Mouse (Mus musculus): ENCODE data around the gene Hist1h2be.
A peak's percentile ranks its signal among the peaks of the same experiment; 100 is the strongest.
"Not testable (repeated sequence)": the region's sequence is repeated elsewhere in the genome, so short reads cannot be mapped to it uniquely, and the experiment has no call there.

The Hist1h2be gene

DNA sequence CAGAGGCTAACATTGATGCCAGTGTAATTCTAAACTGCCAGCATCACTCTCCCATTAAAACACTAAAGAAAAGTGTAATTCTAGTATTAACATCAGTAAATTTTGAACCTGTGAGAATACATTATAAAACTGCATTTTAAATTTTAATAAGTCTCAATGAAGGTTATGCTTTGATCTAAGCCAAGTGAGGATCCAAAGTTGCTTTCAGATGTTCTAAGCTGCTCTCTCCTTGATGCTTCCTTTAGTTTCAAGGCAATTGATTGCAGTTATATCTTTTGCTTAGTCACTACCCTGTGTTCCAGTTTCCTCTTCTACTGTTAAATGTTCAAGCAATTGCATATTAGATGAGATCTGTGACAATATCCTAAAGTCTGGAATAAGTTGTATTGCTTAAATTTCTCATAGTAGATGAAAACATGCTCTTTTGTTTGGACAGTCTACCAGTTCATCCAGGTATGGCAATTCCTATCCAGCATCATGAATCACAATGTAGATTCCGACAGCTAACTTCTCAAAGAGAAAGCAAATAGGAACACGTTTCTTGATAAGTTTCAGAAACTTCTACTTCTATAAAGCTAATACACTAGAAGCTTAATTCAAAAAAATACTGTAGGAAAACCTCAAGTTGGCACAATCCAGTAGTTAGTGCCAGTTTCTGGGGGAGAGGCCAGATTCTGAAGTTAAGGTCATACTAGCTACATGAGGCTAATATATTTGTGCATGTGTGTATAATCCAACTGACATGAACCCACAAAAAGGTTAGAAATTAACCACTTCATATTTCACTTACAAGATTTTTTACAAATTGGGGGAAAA is 48.5 kb downstream of the Hist1h2be start:
- DNase-seq, result no peak

DNA sequence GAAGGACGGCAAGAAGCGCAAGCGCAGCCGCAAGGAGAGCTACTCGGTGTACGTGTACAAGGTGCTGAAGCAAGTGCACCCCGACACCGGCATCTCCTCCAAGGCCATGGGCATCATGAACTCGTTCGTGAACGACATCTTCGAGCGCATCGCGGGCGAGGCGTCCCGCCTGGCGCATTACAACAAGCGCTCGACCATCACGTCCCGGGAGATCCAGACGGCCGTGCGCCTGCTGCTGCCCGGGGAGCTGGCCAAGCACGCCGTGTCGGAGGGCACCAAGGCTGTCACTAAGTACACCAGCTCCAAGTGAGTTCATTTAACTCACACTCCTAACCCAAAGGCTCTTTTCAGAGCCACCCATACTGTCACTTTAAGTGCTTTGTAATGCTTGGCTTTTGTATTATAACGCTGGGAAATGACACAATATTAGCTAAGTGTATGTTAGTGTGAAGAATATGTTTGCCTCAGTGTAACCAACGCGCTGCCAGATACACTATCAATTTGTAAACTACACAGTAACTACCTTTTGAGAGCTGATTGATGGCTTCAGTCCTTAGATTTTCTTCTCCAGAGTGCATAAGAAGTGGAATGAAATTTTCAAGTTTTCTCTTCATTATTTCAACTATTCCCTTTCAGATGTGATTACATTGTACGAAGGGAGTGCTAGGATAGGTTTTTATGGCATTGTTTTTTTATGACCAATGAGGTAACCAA is 49.3 kb downstream of the Hist1h2be start:
- peak; percentile 64 for DNase-seq

DNA sequence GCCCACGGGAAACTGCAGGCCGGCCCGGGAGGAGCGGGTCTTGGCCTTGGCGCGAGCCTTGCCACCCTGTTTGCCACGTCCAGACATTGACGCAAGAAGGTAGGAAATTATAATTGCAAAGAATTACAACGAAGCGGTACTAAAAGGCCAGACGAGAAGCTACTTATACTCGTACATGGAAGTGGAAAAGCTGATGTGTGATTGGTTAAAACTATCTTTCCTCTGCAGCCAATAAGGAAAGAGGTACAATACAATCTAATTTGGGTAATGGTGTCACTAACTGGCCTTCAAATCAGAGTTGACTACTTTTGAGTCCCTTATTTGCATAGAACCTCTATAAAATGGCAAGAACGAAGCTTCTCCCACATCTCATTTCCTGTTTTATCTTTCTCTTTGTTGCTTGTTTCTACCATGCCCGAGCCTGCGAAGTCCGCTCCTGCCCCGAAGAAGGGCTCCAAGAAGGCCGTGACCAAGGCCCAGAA is 49.9 kb downstream of the Hist1h2be start, which contains the start of the genes Hist1h2ae and Hist1h2bg:
Gene Hist1h2ae (minus strand): TSS at position 199 of the 482 bp plus-strand sequence.
Gene Hist1h2bg (plus strand): TSS at position 375 of the 482 bp plus-strand sequence.
- DNase-seq, result peak; percentile 97

DNA sequence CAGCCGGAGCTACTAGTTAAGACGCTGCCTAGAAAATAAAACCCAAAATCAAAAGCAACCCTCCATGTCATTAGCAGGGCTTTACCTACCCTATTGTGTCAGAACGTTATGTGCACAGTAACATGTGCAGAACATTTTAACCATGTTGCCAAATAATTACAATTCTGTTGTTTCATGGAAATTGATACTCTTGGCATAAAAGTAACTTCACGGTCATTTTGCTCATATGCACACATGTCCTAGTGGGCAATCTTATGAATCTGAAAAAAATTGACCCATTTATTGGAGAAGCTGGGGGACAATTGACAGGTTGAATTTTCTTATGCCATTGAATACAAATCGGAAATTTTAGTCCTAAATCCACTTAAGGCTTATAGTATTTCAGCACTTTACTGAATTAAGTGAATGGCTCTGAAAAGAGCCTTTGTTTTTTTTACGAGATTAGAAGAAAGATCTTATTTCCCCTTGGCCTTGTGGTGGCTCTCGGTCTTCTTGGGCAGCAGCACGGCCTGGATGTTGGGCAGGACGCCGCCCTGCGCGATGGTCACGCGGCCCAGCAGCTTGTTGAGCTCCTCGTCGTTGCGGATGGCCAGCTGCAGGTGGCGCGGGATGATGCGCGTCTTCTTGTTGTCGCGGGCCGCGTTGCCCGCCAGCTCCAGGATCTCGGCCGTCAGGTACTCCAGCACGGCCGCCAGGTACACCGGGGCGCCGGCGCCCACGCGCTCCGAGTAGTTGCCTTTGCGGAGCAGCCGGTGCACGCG is 50.5 kb downstream of the Hist1h2be start:
- DNase-seq, result peak; percentile 36

DNA sequence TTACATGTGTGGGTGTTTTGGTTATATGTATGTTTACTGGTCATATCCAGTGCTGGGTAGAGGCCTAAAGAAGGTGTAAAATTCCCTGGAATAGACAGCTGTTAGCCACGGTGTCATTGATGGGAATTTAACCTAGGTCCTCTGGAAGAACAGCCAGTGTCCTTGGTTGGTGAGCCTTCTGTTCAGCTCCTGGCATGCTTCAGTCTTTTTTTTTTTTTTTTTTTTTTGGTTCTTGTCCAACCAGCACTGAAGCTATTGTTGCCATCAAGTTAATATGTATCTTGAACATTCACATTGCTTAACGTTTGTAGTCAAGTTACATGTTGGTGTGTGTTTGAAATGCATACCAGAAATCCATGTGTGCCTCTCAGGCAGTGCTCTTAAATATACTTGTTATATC is 56.4 kb downstream of the Hist1h2be start:
- DNase-seq, result no peak

DNA sequence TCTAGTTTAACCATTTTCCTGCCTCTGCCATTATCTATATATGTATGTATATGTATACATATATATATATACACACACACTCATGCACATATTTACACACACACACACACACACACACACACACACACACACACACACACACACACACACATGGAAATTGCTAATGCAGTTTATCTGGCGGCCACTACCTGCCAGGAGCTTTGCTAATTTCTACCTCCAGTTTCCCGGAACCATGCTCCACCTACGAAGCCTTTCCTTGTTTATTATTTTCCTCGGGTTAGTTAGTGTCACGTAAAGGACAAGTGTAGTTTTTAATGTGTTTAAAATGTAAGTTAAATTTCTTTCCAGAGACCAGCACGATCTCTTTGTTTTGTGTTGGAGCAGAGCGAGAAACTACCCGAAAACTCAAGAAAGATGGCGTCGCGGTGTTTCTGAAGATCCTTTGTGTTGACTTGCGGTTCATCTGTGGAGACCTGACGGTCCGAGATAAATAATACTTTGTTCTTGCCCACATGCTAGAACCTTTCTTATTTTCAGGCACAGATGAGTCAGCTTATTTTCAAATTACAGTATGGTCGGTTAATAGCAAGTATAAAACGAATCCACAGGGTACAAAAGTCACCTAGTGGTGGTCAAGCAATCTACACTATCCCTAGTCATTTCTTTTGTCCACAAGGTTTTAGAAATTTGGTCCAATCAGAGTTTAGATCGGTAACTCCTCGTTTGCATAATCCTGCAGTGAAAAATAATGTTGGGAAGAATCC is 58.0 kb downstream of the Hist1h2be start:
- peak; percentile 91 for DNase-seq

DNA sequence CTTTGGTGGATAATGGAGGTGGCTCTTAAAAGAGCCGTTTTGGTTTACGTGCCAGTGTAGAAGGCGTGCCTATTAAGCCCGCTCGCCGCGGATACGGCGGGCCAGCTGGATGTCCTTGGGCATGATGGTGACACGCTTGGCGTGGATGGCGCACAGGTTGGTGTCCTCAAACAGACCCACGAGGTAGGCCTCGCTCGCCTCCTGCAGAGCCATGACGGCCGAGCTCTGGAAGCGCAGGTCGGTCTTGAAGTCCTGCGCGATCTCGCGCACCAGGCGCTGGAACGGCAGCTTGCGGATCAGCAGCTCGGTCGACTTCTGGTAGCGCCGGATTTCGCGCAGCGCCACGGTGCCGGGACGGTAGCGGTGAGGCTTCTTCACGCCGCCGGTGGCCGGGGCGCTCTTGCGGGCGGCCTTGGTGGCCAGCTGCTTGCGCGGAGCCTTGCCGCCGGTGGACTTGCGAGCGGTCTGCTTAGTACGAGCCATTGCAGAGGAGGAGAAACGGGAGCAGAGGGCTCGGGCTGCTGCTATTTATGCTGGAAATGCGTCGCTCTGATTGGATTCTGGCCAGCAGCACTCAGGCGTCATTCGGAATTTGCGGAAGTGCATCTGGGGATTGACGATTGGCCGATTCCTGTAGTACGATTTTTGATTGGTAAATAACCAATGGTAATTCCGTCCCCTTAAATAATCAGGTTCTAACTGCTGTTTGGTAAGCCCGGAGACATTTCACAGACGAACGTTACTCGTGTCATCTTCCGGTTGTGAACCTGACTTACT is 58.9 kb downstream of the Hist1h2be start, which contains the start of gene Hist1h3e:
Gene Hist1h3e (minus strand): TSS at position 487 of the 777 bp plus-strand sequence.
- peak; percentile 99 for DNase-seq

DNA sequence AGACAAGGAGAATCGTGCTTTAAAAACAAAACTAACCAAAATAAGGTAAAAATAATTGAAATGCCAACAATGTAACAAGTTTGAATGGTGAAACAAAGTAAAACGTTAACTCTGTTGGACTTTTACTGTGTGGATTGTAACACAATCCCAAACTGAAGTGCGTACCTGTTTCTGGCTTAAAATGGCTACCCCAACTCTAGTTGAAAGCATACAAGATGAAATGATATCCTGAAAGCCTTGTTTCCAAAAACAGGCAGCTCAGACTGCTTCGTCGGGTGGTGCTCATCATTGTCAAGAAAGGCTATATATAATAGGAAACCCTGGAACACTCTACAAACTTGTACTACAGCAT is 59.4 kb downstream of the Hist1h2be start:
- not testable (repeated sequence) for DNase-seq

DNA sequence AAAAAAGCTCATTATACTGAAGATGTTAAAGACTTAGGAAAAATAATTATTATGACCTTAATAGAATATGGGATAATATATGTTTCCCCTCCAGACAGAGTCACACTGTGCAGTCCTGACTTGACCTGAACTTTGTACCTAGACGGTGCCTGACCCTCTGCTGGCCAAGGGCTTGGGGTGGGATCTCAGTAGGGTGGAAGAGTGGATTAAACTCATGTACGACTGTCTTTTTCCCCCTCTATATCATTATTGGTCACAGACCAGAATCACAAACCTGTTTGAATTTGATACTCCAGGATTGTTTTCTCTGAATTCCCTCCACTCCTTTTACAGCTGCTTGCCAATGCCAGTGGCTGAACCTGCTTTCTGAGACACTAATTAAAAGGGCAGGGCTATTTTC is 60.2 kb downstream of the Hist1h2be start:
- DNase-seq, result not testable (repeated sequence)

DNA sequence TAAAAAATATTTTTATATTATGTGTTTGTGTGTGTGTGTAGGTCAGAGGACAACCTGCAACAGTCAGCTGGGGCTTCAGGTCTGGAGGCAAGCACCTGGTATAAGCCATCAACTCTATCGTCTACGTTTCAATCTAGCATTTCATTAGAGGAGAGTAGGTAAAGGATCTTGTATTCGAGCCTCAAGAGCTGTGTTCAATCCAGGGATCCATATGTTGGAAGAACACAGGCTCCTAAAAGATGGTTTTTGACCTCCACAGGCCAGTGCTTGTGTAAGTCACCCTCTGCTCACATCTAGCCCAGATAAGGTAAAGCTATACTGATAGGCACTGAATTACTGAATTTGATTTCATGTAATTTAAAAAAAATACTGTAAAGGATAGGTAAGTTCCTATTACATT is 64.0 kb downstream of the Hist1h2be start:
- DNase-seq, result no peak

DNA sequence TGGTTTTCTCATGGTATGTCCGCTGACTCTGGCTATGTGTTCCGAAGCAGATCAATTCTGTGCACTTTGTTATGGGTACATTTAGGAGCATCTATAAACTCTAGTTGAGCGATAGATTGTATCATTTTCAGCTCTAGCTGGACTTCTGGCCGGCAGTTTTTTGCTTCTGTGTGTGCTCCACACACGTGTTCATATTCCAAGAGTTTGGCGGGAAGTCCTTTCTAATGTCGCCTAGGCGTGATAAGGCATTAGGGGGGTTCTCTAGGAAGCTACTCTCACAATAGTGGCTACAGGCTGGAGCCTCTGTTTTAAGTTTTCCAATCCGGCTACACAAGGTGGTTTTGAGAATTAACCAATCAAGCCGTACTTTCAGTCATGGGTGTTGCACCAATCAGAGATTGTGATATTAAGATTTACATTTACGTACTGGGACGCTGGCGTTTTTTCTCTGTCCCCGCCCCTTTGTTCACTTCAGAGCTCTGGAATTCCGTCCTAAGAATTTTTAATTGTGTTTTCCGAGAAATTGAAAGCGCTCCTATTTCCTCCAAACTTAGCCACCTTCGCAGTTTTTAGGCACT is 65.0 kb downstream of the Hist1h2be start:
- DNase-seq, result peak; percentile 94

DNA sequence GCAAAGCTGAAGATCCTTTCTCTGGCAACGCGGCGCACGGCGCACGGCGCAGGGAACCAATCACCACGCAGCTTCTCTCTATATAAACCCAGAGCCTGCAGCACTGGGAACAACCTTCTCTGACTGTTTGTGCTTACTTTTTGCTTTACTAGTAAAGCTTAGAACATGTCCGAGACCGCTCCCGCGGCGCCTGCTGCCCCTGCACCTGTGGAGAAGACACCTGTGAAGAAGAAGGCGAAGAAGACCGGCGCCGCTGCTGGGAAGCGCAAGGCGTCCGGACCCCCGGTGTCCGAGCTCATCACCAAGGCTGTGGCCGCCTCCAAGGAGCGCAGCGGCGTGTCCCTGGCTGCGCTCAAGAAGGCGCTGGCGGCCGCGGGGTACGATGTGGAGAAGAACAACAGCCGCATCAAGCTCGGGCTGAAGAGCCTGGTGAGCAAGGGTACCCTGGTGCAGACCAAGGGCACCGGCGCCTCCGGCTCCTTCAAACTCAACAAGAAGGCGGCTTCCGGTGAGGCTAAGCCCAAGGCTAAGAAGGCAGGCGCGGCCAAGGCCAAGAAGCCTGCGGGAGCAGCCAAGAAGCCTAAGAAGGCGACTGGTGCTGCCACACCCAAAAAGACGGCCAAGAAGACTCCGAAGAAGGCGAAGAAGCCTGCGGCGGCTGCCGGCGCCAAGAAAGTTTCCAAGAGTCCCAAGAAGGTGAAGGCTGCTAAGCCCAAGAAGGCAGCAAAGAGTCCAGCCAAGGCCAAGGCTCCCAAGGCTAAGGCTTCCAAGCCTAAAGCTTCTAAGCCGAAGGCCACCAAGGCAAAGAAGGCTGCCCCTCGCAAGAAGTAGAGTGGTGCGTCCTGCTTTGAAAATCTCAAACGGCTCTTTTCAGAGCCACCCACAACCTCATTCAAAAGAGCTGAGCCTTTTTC is 65.7 kb downstream of the Hist1h2be start:
- DNase-seq, result peak; percentile 90

DNA sequence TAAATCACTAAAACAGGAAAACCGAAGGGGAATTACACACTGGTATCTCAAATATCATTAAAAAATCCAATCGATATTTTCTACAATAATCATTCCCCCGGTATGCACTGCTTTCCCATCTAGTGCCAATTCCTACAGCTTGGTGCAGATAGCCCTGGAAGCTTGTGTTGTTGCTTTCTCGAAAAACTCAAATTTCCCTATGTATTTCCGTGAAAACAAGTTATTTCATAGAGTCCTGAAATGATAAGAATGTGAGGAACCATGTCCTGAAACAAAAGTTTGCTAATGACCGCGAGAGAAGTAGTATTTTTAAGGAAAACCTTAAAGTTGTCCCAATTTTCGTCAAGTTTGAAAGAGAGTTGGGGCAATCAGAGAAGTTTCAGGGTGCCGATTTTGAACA is 66.5 kb downstream of the Hist1h2be start:
- DNase-seq, result no peak

DNA sequence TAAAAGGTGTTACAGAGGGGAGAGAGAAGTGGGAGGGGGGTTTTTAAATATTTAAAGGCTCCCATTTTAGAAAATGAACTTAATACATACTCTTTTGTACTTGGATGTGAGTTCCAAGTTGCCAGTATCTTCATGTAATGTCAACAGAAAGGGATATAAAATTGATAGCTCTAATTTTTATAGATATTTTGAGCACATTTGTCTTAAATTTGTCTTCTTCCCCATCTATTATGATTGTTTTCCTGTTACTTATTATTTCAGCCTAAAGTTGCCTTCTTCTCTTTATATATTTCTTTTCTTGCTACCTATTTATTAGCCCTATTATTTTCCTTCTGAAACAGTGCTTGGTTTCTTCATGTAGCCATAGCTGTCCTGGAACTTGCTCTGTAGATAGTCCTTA is 68.0 kb downstream of the Hist1h2be start, which contains the start of gene Hist1h1d:
Gene Hist1h1d (plus strand): TSS at position 301 of the 400 bp plus-strand sequence.
- no peak for DNase-seq

DNA sequence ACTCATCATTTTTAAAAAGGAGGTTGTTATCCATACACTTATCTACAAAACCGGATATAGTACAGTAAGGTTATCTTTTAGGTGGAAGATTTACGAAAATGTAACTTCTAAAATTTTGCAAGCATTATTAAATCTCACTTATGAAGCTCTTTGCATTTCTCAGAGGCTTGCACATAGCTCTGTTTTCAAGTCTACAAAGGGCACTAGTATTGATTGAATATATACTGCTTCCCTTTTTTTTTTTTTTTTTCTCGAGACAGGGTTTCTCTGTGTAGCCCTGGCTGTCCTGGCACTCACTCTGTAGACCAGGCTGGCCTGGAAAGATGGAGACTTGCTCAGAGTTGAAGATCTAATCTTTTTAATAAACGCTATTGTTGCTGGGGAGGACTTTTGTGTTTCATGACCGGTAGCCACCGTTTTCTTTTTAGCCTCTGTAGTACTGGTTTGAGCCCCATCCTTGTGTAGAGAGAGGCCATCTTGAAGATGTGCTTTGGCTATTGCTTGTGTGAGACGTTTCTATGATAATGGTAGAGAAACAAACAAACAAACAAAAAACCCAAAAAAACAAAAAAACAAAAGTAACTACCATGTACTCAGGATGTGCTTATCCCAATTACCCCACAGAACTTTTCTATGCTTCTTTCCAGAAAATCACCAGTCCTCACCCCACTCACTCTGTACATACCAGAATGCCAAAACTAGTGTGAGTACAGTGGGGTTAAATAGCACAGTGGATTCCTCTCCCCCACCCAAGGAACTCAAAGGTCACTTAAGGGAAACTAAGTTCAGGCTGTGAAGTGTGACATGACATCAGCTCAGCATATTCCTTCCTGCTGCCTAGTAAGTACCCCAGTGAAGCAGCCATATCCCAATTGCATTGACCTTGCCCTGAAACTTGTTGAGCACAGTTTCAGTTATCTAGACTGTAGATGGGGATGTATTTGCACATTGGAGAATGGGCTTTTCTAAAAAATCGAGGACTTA is 68.7 kb downstream of the Hist1h2be start:
- no peak for DNase-seq

DNA sequence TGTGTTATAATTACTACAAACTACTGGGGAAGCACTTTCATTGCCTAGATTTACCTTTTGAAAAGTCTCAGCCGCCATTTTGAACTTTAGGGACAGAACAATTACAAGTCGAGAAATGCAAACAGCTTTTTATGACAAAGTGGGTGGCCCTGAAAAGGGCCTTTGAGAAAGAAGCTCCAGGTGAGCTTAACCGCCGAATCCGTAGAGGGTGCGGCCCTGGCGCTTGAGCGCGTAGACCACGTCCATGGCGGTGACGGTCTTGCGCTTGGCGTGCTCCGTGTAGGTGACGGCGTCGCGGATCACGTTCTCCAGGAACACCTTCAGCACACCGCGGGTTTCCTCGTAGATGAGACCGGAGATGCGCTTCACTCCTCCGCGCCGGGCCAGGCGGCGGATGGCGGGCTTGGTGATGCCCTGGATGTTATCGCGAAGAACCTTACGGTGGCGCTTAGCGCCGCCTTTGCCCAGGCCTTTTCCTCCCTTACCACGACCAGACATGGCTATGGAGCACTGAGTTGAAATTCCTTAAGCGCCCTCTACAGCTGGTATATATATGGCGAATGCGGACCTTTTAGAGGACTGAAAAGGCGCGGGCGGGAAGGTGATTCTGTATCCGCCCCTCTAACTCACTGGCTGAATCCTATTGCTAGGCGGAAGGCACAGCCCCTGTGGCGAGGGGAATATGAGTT is 69.6 kb downstream of the Hist1h2be start, which contains the start of gene Hist1h4f:
Gene Hist1h4f (minus strand): TSS at position 503 of the 689 bp plus-strand sequence.
- peak; percentile 98 for DNase-seq

DNA sequence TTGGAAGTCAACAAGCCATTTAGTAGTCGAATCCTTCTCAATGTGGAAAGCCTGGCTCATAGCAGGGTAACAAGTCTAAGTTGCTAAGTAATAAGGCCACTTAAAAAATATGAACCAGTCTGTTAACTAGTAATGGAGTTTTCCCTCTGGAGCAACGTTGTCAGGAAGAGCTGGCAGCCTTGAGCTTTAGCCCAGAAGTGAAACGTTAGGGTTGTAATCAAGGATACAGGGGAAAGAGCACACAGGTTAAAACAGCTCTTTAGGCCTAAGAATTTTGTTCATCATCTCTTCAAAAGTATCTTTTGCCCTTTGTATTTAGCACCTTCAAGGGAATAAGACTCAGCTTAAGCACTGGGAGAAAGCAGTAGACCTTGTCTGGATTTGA is 70.2 kb downstream of the Hist1h2be start:
- no peak for DNase-seq

DNA sequence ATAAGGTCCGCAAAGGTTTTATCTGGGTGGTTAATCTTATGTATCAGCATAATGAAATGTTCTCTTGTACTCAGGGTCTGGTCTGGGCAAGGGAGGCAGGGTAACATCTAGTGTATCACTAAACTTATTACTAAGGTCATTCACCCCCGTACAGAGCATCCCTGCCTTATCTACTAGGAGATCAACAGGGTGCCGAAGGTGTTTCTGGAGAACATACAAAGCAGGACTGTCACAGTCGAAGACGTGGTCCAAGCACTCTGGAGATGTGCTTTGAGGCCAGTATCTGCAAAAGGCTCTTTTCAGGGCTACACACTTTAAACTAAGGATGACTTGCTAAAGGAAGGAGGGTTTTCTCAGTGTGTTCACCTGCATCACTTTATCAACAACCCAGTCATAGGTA is 74.2 kb downstream of the Hist1h2be start:
- DNase-seq, result no peak
